Mouse (Mus musculus) hindbrain, embryonic 14.5 days (tissue): Measurements from ENCODE around the gene Hyal2. TPM values are rescaled to one million over a fixed set of nuclear protein-coding genes. Genes with fewer than 3 reads are reported as not detected.
A peak's percentile ranks its signal among the peaks of the same experiment; 100 is the strongest.

Experiments
- ATAC-seq: fragments of 200-750 bp; cut with Nextera tagmentation; 2 replicates; pipeline ENCODE4 v1.8.0; 2017; ENCODE audit warnings: moderate number of reproducible peaks, mild to moderate bottlenecking, moderate TSS enrichment, moderate library complexity; ENCODE audit not compliant: low FRiP score
- DNase-seq: peaks from one replicate; pipeline ENCODE4 v3.0.0-alpha.2; 2015; ENCODE audit warnings: low spot score
- H3K27ac ChIP-seq: fragments of 300-500 bp; sonication (generic); 2 replicates; pipeline ENCODE4 v1.5.1; 2014; ENCODE audit warnings: mild to moderate bottlenecking, moderate library complexity
- H3K27me3 ChIP-seq: fragments of 300-500 bp; sonication (generic); 2 replicates; pipeline ENCODE4 v1.6.1; 2014; ENCODE audit warnings: mild to moderate bottlenecking, low read length, mixed read lengths; ENCODE audit not compliant: control insufficient read depth, insufficient read depth
- H3K36me3 ChIP-seq: fragments of 300-500 bp; sonication (generic); replicated peaks from 2 replicates; pipeline ENCODE4 v1.6.1; 2014; ENCODE audit not compliant: control insufficient read depth, insufficient read depth
- H3K4me1 ChIP-seq: fragments of 300-500 bp; sonication (generic); replicated peaks from 2 replicates; pipeline ENCODE4 v1.6.1; 2014; ENCODE audit warnings: antibody characterized with exemption, low read length, mixed read lengths; ENCODE audit not compliant: control insufficient read depth, insufficient read depth
- H3K4me2 ChIP-seq: fragments of 300-500 bp; sonication (generic); replicated peaks from 2 replicates; pipeline ENCODE4 v1.6.1; 2014; ENCODE audit warnings: mild to moderate bottlenecking, moderate library complexity
- H3K4me3 ChIP-seq: fragments of 300-500 bp; sonication (generic); replicated peaks from 2 replicates; pipeline ENCODE4 v1.5.1; 2014; ENCODE audit warnings: mild to moderate bottlenecking, low read length
- H3K9ac ChIP-seq: fragments of 300-500 bp; sonication (generic); 2 replicates; pipeline ENCODE4 v1.6.1; 2014
- H3K9me3 ChIP-seq: fragments of 300-500 bp; sonication (generic); 2 replicates; pipeline ENCODE4 v1.6.1; 2016; ENCODE audit warnings: low read length; ENCODE audit not compliant: control insufficient read depth
- WGBS: fragments of 180-500 bp; shearing (Covaris S2); extraction: QIAGEN DNeasy Blood & Tissue Kit; methylation state at CpG from one replicate; pipeline ENCODE4 v1.1.7; 2014; 5-methylcytosine and 5-hydroxymethylcytosine counted together
- polyA plus RNA-seq: library from polyadenylated mRNA; unstranded; fragments of >200 nt; fragmentation: Nextera tagmentation; extraction: Ambion mirVana; gene quantifications from 2 replicates; pipeline ENCODE4 v1.2.1, GENCODE M21; 2014

The Hyal2 gene
- 71.7 and 76.6 TPM in 2 replicates for polyA plus RNA-seq

DNA sequence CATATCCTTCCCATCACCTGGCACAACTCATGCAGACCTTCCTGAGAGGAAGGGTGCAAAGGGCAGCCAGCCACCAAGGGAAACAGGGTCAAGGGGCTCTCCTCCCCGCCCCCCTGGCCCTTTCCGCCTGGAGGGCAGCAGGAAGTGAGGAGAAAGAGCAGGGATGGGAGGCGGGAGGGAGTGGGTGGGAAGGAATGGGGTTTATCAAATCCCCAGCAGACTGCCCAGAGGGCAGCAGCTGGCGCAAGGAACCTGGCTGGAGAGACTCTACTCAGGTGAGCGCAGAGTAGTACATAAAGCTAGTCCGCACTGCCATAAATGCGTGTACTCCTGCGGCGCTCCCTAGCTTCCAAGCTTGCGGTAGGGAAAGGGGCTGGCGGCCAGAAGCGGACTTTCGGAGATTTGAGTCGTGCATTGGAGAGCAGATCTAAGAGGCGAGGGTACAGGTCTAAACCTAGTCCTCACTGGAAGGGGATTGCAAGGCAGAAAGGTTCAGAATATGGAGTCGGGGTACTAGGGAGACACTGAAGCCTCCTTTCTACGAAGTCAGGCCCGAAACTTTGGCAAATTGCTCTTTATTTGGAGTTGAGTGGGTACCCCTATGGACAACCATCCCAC, at the start of gene Hyal2:
Hyal2 (plus strand) TSS at position 244 of the 618 bp plus-strand sequence.
- DNase-seq (no peak), ATAC-seq (no peak)
- peaks cover 45% of the 10 kb centered on the region for H3K36me3 ChIP-seq
- 4% methylated on average over 18 of the region's 18 CpGs for WGBS
- no peaks in the 10 kb centered on the region for H3K9me3 ChIP-seq
- peak within 1 kb of the TSS; percentile 83 for H3K4me2 ChIP-seq
- peak within 1 kb of the TSS; percentile 73 for H3K27ac ChIP-seq
- peaks cover 38% of the 10 kb centered on the region for H3K4me1 ChIP-seq
- peak within 1 kb of the TSS; percentile 82 for H3K4me3 ChIP-seq
- no peaks in the 10 kb centered on the region for H3K27me3 ChIP-seq
- H3K9ac ChIP-seq, result peak within 1 kb of the TSS; percentile 87

DNA sequence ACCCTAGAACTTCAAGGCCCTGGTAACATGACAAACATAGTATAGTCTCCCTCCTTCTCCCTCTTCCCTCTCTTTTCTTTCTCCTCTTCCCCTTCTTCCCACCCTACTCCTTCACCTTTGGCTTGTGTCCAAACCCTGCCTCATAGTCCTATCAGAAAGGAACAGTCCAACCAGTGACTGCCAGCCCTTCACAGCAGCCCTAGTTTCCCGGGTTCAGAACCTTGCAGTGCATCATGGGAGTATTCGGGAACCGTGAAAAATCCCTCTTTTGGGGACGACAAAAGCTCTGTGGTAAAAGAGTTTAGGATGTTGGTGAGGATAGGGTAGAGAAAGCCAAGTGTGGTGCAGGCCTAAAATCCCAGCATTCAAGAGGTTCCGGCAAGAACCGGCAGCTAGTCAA, 47.4 kb upstream of the Hyal2 start:
- Histone ChIP-seq H3K36me3 (peaks cover 14% of the 10 kb centered on the region; the same call in 1 of the 2 replicates), H3K27ac (0 out of 2 replicates have a peak overlapping the region, but pooled peaks have one; percentile 9), H3K27me3 (peaks cover 9% of the 10 kb centered on the region), H3K4me1 (peaks cover 20% of the 10 kb centered on the region; the same call in 1 of the 2 replicates), H3K9me3 (no peaks in the 10 kb centered on the region), H3K4me3 (no peak overlapping the region), H3K9ac (no peak overlapping the region), H3K4me2 (no peak overlapping the region)
- 33% methylated on average over 6 of the region's 6 CpGs for WGBS
- DNase-seq (no peak), ATAC-seq (no peak)

DNA sequence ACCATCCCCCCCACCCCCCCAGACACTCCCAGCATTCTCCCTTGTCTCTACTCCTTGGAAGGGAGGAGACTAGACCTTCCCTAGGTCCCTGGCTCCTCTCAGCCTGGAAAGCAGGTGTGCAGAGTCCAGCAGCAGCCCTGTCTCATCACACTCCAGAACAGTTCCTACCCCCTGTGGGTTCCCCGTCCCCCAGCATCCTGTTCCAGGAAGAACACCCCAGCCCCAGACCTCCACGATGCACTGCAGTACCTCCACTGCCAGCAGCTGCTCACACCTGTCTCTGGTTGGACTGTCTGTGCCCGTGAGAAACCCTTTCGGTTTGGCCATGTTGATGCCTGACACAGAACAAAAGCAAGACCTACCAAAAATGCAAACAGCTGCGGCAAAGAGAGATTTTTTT, 46.6 kb upstream of the Hyal2 start:
- no peak overlapping the region for H3K4me3 ChIP-seq
- H3K4me1 ChIP-seq, result peaks cover 20% of the 10 kb centered on the region; the same call in 1 of the 2 replicates
- DNase-seq, result no peak
- no peak overlapping the region for H3K9ac ChIP-seq
- WGBS, result 60% methylated on average over 5 of the region's 5 CpGs
- H3K36me3 ChIP-seq, result peaks cover 14% of the 10 kb centered on the region; the same call in 1 of the 2 replicates
- ATAC-seq, result no peak
- no peak overlapping the region for H3K27ac ChIP-seq
- no peak overlapping the region for H3K4me2 ChIP-seq
- H3K27me3 ChIP-seq, result peaks cover 18% of the 10 kb centered on the region
- no peaks in the 10 kb centered on the region for H3K9me3 ChIP-seq

DNA sequence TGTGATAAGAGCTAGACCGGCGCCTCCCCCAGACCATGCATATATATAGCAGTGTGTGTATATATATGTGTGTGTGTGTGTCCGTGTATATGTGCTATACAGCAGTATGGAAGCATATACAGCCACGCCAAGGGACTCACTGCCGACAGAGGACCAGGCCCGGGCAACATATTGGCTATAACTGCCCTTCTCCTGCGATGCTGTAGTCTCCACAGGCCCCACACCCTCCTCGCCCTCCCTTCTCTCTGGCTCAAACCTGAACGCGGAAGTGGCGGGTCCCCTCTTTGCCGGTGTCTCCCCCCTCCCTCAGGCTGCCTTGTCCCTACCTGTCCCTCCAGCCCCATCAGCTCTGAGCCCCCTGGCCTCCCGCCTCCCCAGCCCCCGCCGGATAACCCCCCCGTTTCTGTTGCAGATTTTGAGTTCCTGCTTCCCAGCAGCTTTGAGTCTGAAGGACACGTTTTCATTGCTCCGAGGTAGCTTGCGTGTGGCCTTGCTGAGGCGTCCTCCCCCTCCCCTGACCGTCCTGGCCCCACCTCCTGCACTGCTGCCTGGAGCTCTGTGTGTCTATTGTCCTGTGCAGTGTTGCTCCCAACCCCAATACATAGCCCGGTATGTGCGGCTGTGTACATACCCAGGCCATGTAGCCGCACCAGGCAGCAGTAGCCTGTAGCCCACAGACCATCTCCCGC, 45.9 kb upstream of the Hyal2 start:
- Histone ChIP-seq H3K27ac (peak overlapping the region; percentile 38; the same call in 1 of the 2 replicates), H3K27me3 (peaks cover 24% of the 10 kb centered on the region), H3K4me2 (peak overlapping the region; percentile 19; the same call in 1 of the 2 replicates), H3K4me3 (no peak overlapping the region), H3K9ac (0 out of 2 replicates have a peak overlapping the region, but pooled peaks have one; percentile 1), H3K9me3 (no peaks in the 10 kb centered on the region), H3K4me1 (peaks cover 20% of the 10 kb centered on the region; the same call in 1 of the 2 replicates), H3K36me3 (peaks cover 12% of the 10 kb centered on the region; the same call in 1 of the 2 replicates)
- 27% methylated on average over 25 of the region's 25 CpGs for WGBS
- ATAC-seq (no peak), DNase-seq (no peak)

DNA sequence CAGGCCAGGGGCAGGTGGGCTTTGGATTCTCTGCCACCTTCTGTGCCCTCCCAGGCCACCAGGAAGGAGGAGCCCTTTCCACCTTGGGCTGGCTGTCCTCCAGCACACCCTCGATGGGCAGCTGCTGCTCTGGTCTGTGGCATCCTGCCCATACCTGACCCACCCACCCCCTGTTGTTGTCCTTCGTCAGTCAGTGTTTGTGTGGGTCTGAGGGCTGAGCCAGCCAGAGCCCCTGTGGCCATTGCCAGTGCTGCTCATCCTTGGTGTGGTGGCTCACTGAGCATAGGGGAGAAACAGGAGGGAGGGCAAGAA, 45.4 kb upstream of the Hyal2 start:
- Histone ChIP-seq H3K27me3 (peaks cover 25% of the 10 kb centered on the region), H3K27ac (0 out of 2 replicates have a peak overlapping the region, but pooled peaks have one; percentile 14), H3K9me3 (no peaks in the 10 kb centered on the region), H3K4me2 (no peak overlapping the region), H3K4me1 (peaks cover 20% of the 10 kb centered on the region; the same call in 1 of the 2 replicates), H3K36me3 (peaks cover 9% of the 10 kb centered on the region; the same call in 1 of the 2 replicates), H3K4me3 (no peak overlapping the region), H3K9ac (0 out of 2 replicates have a peak overlapping the region, but pooled peaks have one; percentile 1)
- no peak; the same call in 1 of the 2 replicates for ATAC-seq
- WGBS, result 18% methylated on average over 2 of the region's 2 CpGs
- DNase-seq, result no peak

DNA sequence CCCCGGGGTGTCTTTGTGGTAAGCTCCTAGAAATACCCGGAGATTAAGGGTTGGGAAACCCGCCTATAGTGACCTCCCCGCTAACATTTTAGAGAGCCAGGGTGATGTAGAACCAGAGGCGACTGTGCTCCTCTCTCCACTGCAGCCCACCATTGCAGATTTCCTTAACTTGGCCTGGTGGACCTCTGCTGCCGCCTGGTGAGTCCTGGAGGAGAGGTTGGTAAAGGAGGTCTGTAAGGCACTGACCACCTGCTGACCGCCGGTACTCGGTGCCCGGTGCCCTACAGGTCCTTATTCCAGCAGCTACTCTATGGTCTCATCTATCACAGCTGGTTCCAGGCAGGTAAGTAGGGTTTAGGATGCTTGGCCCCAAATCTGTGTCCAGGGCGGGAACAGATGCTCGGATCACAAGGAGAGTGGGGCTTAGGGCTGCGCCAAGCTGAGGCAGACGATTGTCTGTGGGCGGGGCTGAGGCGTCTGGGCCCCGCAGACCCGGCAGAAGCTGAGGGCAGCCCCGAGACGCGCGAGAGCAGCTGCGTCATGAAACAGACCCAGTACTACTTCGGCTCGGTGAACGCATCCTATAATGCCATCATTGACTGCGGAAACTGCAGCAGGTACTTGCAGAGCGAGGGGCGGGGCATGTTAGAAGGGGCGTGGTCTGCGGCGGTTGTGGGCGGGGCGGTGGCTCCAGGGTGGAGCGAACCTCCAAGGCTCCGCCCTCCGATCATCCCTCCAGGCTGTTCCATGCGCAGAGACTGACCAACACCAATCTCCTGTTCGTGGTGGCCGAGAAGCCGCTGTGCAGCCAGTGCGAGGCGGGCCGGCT, 41.3 kb upstream of the Hyal2 start:
- H3K4me3 ChIP-seq, result peak overlapping the region; percentile 22
- H3K9ac ChIP-seq, result peak overlapping the region; percentile 39; the same call in 1 of the 2 replicates
- H3K27ac ChIP-seq, result no peak overlapping the region
- 6% methylated on average over 44 of the region's 44 CpGs for WGBS
- DNase-seq (peak; percentile 51), ATAC-seq (peak; percentile 42; the same call in 1 of the 2 replicates)
- H3K9me3 ChIP-seq, result no peaks in the 10 kb centered on the region
- no peaks in the 10 kb centered on the region for H3K36me3 ChIP-seq
- peaks cover 25% of the 10 kb centered on the region for H3K27me3 ChIP-seq
- H3K4me2 ChIP-seq, result peak overlapping the region; percentile 47
- H3K4me1 ChIP-seq, result peaks cover 11% of the 10 kb centered on the region; the same call in 1 of the 2 replicates

DNA sequence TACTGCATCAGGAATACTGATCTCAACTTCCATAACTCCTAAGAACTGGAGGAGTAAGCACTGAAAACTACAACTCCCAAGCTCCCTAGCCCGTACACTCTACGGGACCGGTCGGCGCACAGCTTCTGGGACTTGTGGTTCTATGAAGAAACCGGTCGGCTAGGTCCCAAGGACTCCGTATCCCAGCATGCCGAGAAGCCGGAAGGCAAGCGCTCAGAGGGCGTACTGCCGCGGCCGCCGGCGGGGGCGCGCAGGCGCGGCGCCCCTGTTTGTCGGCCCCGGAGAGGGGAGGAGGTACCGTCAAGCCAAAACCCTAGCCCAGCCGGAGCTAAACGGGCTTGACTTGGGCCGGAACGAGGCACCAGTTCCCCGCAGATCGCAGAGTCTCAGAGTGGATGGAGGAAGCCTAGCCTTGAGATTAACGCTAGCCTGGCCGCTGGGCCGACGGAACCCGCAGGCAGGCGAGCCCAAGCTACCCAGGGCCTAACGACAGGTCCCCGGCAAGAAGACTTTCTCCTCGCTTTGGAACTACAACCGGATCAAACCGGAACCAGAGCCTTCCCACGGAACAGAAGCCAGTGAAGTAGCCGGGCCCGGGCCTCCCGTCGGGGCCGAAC, 33.8 kb upstream of the Hyal2 start, which contains the start of gene Tmem115:
Tmem115 (plus strand) TSS at position 155 of the 617 bp plus-strand sequence.
- Histone ChIP-seq H3K4me1 (peaks cover 23% of the 10 kb centered on the region), H3K27me3 (no peaks in the 10 kb centered on the region), H3K4me2 (peak within 1 kb of the TSS; percentile 98), H3K4me3 (peak within 1 kb of the TSS; percentile 66), H3K27ac (peak within 1 kb of the TSS; percentile 48; the same call in 1 of the 2 replicates), H3K9ac (peak within 1 kb of the TSS; percentile 78), H3K9me3 (no peaks in the 10 kb centered on the region), H3K36me3 (peaks cover 18% of the 10 kb centered on the region)
- WGBS, result under 1% methylated on average over 48 of the region's 48 CpGs
- ATAC-seq, result peak; percentile 99
- DNase-seq, result peak; percentile 92

DNA sequence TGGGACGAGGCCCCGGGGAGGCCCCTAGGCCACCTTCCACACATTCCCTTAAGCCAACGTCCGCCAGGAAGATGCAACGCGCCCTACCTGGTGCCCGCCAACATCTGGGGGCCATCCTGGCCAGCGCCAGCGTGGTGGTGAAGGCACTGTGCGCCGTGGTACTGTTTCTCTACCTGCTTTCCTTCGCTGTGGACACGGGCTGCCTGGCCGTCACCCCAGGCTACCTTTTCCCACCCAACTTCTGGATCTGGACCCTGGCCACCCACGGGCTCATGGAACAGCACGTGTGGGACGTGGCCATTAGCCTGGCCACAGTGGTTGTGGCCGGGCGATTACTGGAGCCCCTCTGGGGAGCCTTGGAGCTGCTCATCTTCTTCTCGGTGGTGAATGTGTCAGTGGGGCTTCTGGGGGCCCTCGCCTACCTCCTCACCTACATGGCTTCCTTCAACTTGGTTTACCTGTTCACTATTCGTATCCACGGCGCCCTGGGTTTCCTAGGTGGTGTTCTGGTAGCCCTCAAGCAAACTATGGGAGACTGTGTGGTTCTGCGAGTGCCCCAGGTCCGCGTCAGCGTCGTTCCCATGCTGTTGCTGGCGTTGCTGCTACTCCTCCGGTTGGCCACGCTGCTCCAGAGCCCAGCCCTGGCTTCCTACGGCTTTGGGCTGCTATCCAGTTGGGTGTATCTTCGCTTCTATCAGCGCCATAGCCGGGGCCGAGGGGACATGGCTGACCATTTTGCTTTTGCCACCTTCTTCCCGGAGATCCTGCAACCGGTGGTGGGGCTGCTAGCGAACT, 33.1 kb upstream of the Hyal2 start:
- peaks cover 23% of the 10 kb centered on the region for H3K4me1 ChIP-seq
- H3K27me3 ChIP-seq, result no peaks in the 10 kb centered on the region
- no peaks in the 10 kb centered on the region for H3K9me3 ChIP-seq
- peak overlapping the region; percentile 78 for H3K9ac ChIP-seq
- H3K27ac ChIP-seq, result peak overlapping the region; percentile 48; the same call in 1 of the 2 replicates
- H3K36me3 ChIP-seq, result peaks cover 25% of the 10 kb centered on the region
- H3K4me2 ChIP-seq, result peak overlapping the region; percentile 98
- DNase-seq, result no peak
- ATAC-seq, result peak; percentile 10
- WGBS, result under 1% methylated on average over 40 of the region's 40 CpGs
- peak overlapping the region; percentile 66 for H3K4me3 ChIP-seq
